Mouse (Mus musculus) megakaryocyte, adult 5-6 weeks (primary cell): ENCODE data around the gene Wdr78. TPM values are rescaled to one million over a fixed set of nuclear protein-coding genes. Genes with fewer than 3 reads are reported as not detected.

Experiments used
- ATAC-seq: 2 replicates; pipeline ENCODE4 v1.8.0; 2016; ENCODE audit warnings: mild to moderate bottlenecking, inconsistent platforms; ENCODE audit not compliant: poor library complexity, severe bottlenecking
- total RNA-seq, 2 experiments: library from RNA; stranded (forward) in 1 of 2; stranded (reverse) in 1 of 2; fragments of 153-499, 151-499 nt in 1 of 2; fragments of 221-1000, 200-1000 nt in 1 of 2; gene quantifications; 2 replicates each; pipeline versions ENCODE4 v1.2.3 to v1.2.4; 2015 to 2017

The Wdr78 gene
- total RNA-seq, 2 experiments from 2014 or later, result 0.92 to 2.6 TPM

DNA sequence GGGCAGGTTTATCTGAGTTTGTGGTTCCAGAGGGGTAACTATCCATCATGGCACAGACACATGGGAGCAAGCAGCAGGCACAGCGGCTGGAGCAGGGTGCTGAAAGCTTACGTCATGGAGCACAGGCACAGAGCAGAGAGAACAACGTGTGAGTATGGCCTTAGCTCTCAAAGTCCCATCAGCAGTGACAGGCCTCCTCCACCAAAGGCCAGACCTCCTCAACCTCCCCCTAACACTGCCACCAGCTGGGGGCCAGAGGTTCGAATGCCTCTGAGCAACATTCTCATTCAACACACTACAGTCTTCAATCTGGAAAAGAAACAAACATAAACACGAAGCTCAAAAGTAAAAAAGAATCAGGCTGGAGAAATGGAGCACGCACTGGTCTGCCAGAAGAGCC, 125.8 kb downstream of the Wdr78 start:
- ATAC-seq, result no peak

Other genes starting within 250 kb of the Wdr78 start
- 1.9 and 5.2 TPM in 2 replicates for gene Tctex1d1, start 135.9 kb downstream of the Wdr78 start, total RNA-seq (2015)
- gene Tctex1d1, start 135.9 kb downstream of the Wdr78 start, total RNA-seq (2017), result 3.5 and 5.5 TPM in 2 replicates
- not detected in 2 replicates for gene Insl5, start 87.7 kb downstream of the Wdr78 start, total RNA-seq (2015)
- gene Insl5, start 87.7 kb downstream of the Wdr78 start, total RNA-seq (2017), result not detected in 2 replicates
- gene Mier1, start 165 bp downstream of the Wdr78 start, total RNA-seq (2015), result 79.4 and 82.5 TPM in 2 replicates
- 89.2 and 100 TPM in 2 replicates for gene Mier1, start 165 bp downstream of the Wdr78 start, total RNA-seq (2017)
- gene Slc35d1, start 100.6 kb upstream of the Wdr78 start, total RNA-seq (2015), result 7.2 and 10.7 TPM in 2 replicates
- 2.7 and 4.1 TPM in 2 replicates for gene Slc35d1, start 100.6 kb upstream of the Wdr78 start, total RNA-seq (2017)
- gene 4921539E11Rik, start 176.3 kb upstream of the Wdr78 start, total RNA-seq (2015), result not detected in 2 replicates
- not detected in 2 replicates for gene 4921539E11Rik, start 176.3 kb upstream of the Wdr78 start, total RNA-seq (2017)
- gene Oma1, start 199.3 kb upstream of the Wdr78 start, total RNA-seq (2015), result 13.9 and 15.6 TPM in 2 replicates
- gene Oma1, start 199.3 kb upstream of the Wdr78 start, total RNA-seq (2017), result 45.5 and 84.3 TPM in 2 replicates